8 mouse cellular contexts compared by ENCODE assay signal in the genomic region with DNA sequence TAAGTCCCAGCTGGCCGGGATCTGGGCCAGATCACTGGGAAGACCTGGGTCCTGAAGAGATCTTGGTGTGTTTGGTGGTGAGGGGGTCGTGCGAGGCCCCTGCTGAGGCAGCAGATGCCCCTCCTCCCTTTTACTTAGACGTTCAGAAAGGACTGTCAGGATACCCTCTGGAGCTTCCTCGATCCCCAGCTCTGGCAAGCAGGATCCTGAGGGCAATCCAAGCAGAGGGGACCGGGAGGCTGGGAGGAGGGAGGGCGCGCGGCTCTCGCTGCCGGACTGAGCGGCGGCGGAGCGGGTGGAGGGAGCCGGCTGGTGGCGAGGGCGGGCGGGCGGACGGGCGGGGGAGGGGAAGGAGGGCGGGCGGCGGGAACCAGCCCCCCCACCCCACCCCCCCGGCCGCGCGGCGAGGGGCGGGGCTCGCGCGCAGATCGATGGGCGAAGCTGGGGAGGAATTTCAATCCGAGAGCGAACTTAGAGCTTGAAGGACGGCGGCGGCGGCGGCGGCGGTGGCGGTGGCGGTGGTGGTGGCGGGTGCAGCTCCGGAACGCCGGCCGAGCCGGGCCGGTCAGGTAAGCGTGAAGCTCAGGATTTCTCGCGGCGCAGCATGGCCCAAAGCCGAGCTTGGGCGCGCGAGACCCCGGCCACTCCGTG. TPM values are rescaled to one million over a fixed set of nuclear protein-coding genes. Genes with fewer than 3 reads are reported as not detected.
A peak's percentile ranks its signal among the peaks of the same experiment; 100 is the strongest.
DNase-seq lines count a peak whose midpoint lies in the region; ATAC-seq and TF ChIP-seq lines count a peak whose summit lies in the region.

No protein-coding gene starts in this region.

- H3K4me1 ChIP-seq in cerebellum, adult 2 months (ENCODE audit: control insufficient read depth, insufficient read depth, low read length) = peaks cover 6% of the 10 kb centered on the region
- H3K4me1 ChIP-seq in hindbrain, embryonic 11.5 days (replicated peaks; ENCODE audit: control insufficient read depth, insufficient read depth, low read length) = peaks cover 27% of the 10 kb centered on the region
- H3K4me1 ChIP-seq in liver, embryonic 14.5 days (replicated peaks; ENCODE audit: control insufficient read depth in 2 of 2, insufficient read depth in 2 of 2, low read length in 1 of 2) = no peaks in the 10 kb centered on the region
- peaks cover 39% of the 10 kb centered on the region for H3K4me1 ChIP-seq in stomach, embryonic 14.5 days (ENCODE audit: control insufficient read depth, insufficient read depth, low read length)

- H3K27ac ChIP-seq in cerebellum, adult 2 months (ENCODE audit: insufficient read depth, low read length) = no peak overlapping the region
- peak overlapping the region; percentile 51; the same call in 1 of the 2 replicates for H3K27ac ChIP-seq in hindbrain, embryonic 11.5 days (ENCODE audit: low read depth, low read length)
- H3K27ac ChIP-seq in liver, embryonic 14.5 days = no peak overlapping the region
- no peak overlapping the region for H3K27ac ChIP-seq in stomach, embryonic 14.5 days (ENCODE audit: low read length)

- H3K27me3 ChIP-seq in cerebellum, adult 2 months (ENCODE audit: control insufficient read depth, insufficient read depth, low read length) = peaks cover 8% of the 10 kb centered on the region; the same call in 1 of the 2 replicates
- peaks cover 49% of the 10 kb centered on the region for H3K27me3 ChIP-seq in hindbrain, embryonic 11.5 days (ENCODE audit: control insufficient read depth, insufficient read depth, low read length)
- peaks cover 77% of the 10 kb centered on the region for H3K27me3 ChIP-seq in liver, embryonic 14.5 days (ENCODE audit: control insufficient read depth, insufficient read depth, low read length)
- peaks cover 67% of the 10 kb centered on the region for H3K27me3 ChIP-seq in stomach, embryonic 14.5 days (ENCODE audit: control insufficient read depth, insufficient read depth, low read length)

- TF ChIP-seq CTCF in cerebellum, adult 2 months (IDR thresholded peaks at IDR 0.05; ENCODE audit: borderline replicate concordance, insufficient read depth, low read depth, low read length) = no peak
- TF ChIP-seq CTCF in brain, embryonic 14.5 days (IDR thresholded peaks at IDR 0.05; ENCODE audit: borderline replicate concordance, extremely low read depth, insufficient read depth, insufficient read length) = no peak
- TF ChIP-seq CTCF in liver, embryonic 14.5 days (IDR thresholded peaks at IDR 0.05; ENCODE audit: low read depth) = no peak

- peak; percentile 53 to 56 for DNase-seq in cerebellum, postnatal 10 days
- DNase-seq in cerebellum, adult 2 months = no peak
- DNase-seq in brain, embryonic 14.5 days (ENCODE audit: low read depth) = peak; percentile 59
- peak; percentile 69 for DNase-seq in hindbrain, embryonic 11.5 days (ENCODE audit: low spot score)
- no peak for DNase-seq in liver, embryonic 14.5 days (ENCODE audit: low read depth in 3 of 3, low spot score in 3 of 3)
- DNase-seq in urinary bladder, postnatal 14 days (ENCODE audit: low spot score) = no peak
- no peak for DNase-seq in spleen, postnatal 14 days (ENCODE audit: low spot score in 2 of 2)

- ATAC-seq in hindbrain, embryonic 11.5 days (ENCODE audit: low FRiP score) = peak; percentile 36; the same call in 1 of the 2 replicates
- ATAC-seq in liver, embryonic 14.5 days (ENCODE audit: insufficient read depth) = no peak
- no peak for ATAC-seq in stomach, embryonic 14.5 days (ENCODE audit: insufficient number of reproducible peaks, insufficient read depth, low FRiP score, low read depth)

- H3K4me2 ChIP-seq in hindbrain, embryonic 11.5 days (replicated peaks; ENCODE audit: low read depth, low read length) = peak overlapping the region; percentile 91
- peak overlapping the region; percentile 38 for H3K4me2 ChIP-seq in liver, embryonic 14.5 days (ENCODE audit: low read depth)
- peak overlapping the region; percentile 96 for H3K4me2 ChIP-seq in stomach, embryonic 14.5 days (replicated peaks; ENCODE audit: low read depth, low read length)

- no peaks in the 10 kb centered on the region for H3K36me3 ChIP-seq in hindbrain, embryonic 11.5 days (ENCODE audit: control insufficient read depth, insufficient read depth, low read length)
- H3K36me3 ChIP-seq in liver, embryonic 14.5 days (replicated peaks; ENCODE audit: control insufficient read depth, insufficient read depth, low read depth) = no peaks in the 10 kb centered on the region
- H3K36me3 ChIP-seq in stomach, embryonic 14.5 days (ENCODE audit: control insufficient read depth, insufficient read depth, low read length) = no peaks in the 10 kb centered on the region

- no peak for TF ChIP-seq POLR2A in cerebellum, adult 2 months (IDR thresholded peaks at IDR 0.05; ENCODE audit: borderline replicate concordance, insufficient read depth, low read length)
- no peak for TF ChIP-seq POLR2A in brain, embryonic 14.5 days (IDR thresholded peaks at IDR 0.05; ENCODE audit: borderline replicate concordance, extremely low read depth, insufficient read depth, insufficient read length, poor library complexity, severe bottlenecking)

- H3K9me3 ChIP-seq in hindbrain, embryonic 11.5 days (ENCODE audit: control insufficient read depth, low read length) = no peaks in the 10 kb centered on the region
- H3K9me3 ChIP-seq in liver, embryonic 14.5 days (ENCODE audit: control insufficient read depth, low read length) = no peaks in the 10 kb centered on the region
- H3K9me3 ChIP-seq in stomach, embryonic 14.5 days (ENCODE audit: control insufficient read depth, low read depth, low read length) = no peaks in the 10 kb centered on the region

- WGBS in cerebellum, adult 2 months = 2% methylated on average over 56 of the region's 64 CpGs
- under 1% methylated on average over 31 of the region's 64 CpGs for WGBS in hindbrain, embryonic 11.5 days
- 2% methylated on average over 41 of the region's 64 CpGs for WGBS in liver, embryonic 14.5 days (ENCODE audit: insufficient replicate concordance)
- WGBS in stomach, embryonic 14.5 days = under 1% methylated on average over 39 of the region's 64 CpGs

- H3K9ac ChIP-seq in hindbrain, embryonic 11.5 days (ENCODE audit: low read depth, low read length) = peak overlapping the region; percentile 58
- H3K9ac ChIP-seq in liver, embryonic 14.5 days (replicated peaks) = no peak overlapping the region
- peak overlapping the region; percentile 25 for H3K9ac ChIP-seq in stomach, embryonic 14.5 days (replicated peaks; ENCODE audit: low read depth, low read length)

- H3K4me3 ChIP-seq in cerebellum, adult 2 months (replicated peaks; ENCODE audit: insufficient read depth, low read depth, low read length) = no peak overlapping the region
- H3K4me3 ChIP-seq in hindbrain, embryonic 11.5 days (ENCODE audit: low read depth, low read length) = peak overlapping the region; percentile 51
- H3K4me3 ChIP-seq in liver, embryonic 14.5 days (ENCODE audit: insufficient read depth in 1 of 2, low read depth in 2 of 2, low read length in 2 of 2) = peak overlapping the region; percentile 11 to 22
- peak overlapping the region; percentile 44 for H3K4me3 ChIP-seq in stomach, embryonic 14.5 days (ENCODE audit: low read depth, low read length)

- TF ChIP-seq EP300 in liver, embryonic 14.5 days (IDR thresholded peaks at IDR 0.05; ENCODE audit: low read depth) = no peak

RNA-seq across cellular contexts. Expression of a gene that starts 4.5 kb away (rescaled TPM):
- polyA plus RNA-seq in cerebellum, adult 2 months (2012; rRNA removed) = 7.4 and 8.6 TPM in 2 replicates
- 9.7 and 14.6 TPM in 2 replicates for polyA plus RNA-seq in brain, embryonic 14.5 days (2012; rRNA removed)
- polyA plus RNA-seq in hindbrain, embryonic 11.5 days (2014; fragmentation: Nextera tagmentation; extraction: Ambion mirVana) = 1.3 and 1.5 TPM in 2 replicates
- polyA plus RNA-seq in liver, embryonic 14.5 days (2012; rRNA removed) = 0.09 and 0.16 TPM in 2 replicates
- 0.04 TPM in 1 of 2 replicates, not detected in the other for polyA plus RNA-seq in liver, embryonic 14.5 days (2014; fragmentation: Nextera tagmentation; extraction: Ambion mirVana)
- 0.09 and 0.17 TPM in 2 replicates for polyA plus RNA-seq in stomach, embryonic 14.5 days (2014; fragmentation: Nextera tagmentation; extraction: Ambion mirVana)

Comparison
In these comparisons a context has a peak if more than half of its experiments do, and no peak if none do; other contexts are left out.
1. DNase-seq: peak in cerebellum, postnatal 10 days (2 of 2), brain, embryonic 14.5 days (single experiment) and hindbrain, embryonic 11.5 days (single experiment); none in cerebellum, adult 2 months (0 of 2), liver, embryonic 14.5 days (0 of 3), urinary bladder, postnatal 14 days (single experiment) and spleen, postnatal 14 days (0 of 2).
2. H3K4me2 ChIP-seq: peak in every context shown above with its lines; median percentile 96 in stomach, embryonic 14.5 days; 91 in hindbrain, embryonic 11.5 days; 38 in liver, embryonic 14.5 days.